Mouse (Mus musculus) embryo, embryonic 11.5 days (tissue): ENCODE data around the gene Abcb11.

Experiments
- DNase-seq: peaks from one replicate; pipeline ENCODE4 v3.0.0-alpha.2; 2012; ENCODE audit warnings: low read depth, low spot score

Gene Abcb11

GRCm38 (mm10) chr2:69264069-69264618 lies 78.3 kb downstream of the Abcb11 start:
- DNase-seq: no peak

- no peak for DNase-seq
Measured at GRCm38 (mm10) chr2:69248221-69248755, 94.1 kb downstream of the Abcb11 start.

- no peak for DNase-seq
Measured at GRCm38 (mm10) chr2:69247081-69247480, 95.3 kb downstream of the Abcb11 start.

GRCm38 (mm10) chr2:69244924-69245323 lies 97.5 kb downstream of the Abcb11 start:
- DNase-seq: no peak

- no peak for DNase-seq
Measured at GRCm38 (mm10) chr2:69239315-69239714, 103.1 kb downstream of the Abcb11 start.

GRCm38 (mm10) chr2:69234976-69235678 lies 107.3 kb downstream of the Abcb11 start:
- DNase-seq: no peak

GRCm38 (mm10) chr2:69232101-69232500 lies 110.3 kb downstream of the Abcb11 start:
- DNase-seq: no peak

GRCm38 (mm10) chr2:69230137-69230536 lies 112.3 kb downstream of the Abcb11 start:
- DNase-seq: no peak

- no peak for DNase-seq
Measured at GRCm38 (mm10) chr2:69228635-69229034, 113.8 kb downstream of the Abcb11 start.

- DNase-seq: no peak
Measured at GRCm38 (mm10) chr2:69226876-69227275, 115.5 kb downstream of the Abcb11 start.

- no peak for DNase-seq
Measured at GRCm38 (mm10) chr2:69224724-69225123, 117.7 kb downstream of the Abcb11 start.

GRCm38 (mm10) chr2:69222815-69223214 lies 119.6 kb downstream of the Abcb11 start:
- DNase-seq: no peak

GRCm38 (mm10) chr2:69221868-69222416 lies 120.5 kb downstream of the Abcb11 start:
- DNase-seq: no peak

- DNase-seq: no peak
Measured at GRCm38 (mm10) chr2:69215242-69215641, 127.2 kb downstream of the Abcb11 start.

- no peak for DNase-seq
Measured at GRCm38 (mm10) chr2:69212652-69213051, 129.8 kb downstream of the Abcb11 start.

GRCm38 (mm10) chr2:69210773-69211172 lies 131.6 kb downstream of the Abcb11 start, which contains the start of gene G6pc2:
Gene G6pc2 (plus strand): TSS chr2:69211073.
- no peak for DNase-seq

GRCm38 (mm10) chr2:69209684-69210083 lies 132.7 kb downstream of the Abcb11 start:
- DNase-seq: no peak

GRCm38 (mm10) chr2:69206523-69206922 lies 135.9 kb downstream of the Abcb11 start:
- no peak for DNase-seq

GRCm38 (mm10) chr2:69205791-69206351 lies 136.5 kb downstream of the Abcb11 start, which contains the start of gene Spc25:
Gene Spc25 (minus strand): TSS chr2:69206194.
- peak; percentile 90 for DNase-seq

GRCm38 (mm10) chr2:69205185-69205584 lies 137.2 kb downstream of the Abcb11 start:
- no peak for DNase-seq

- DNase-seq: no peak
Measured at GRCm38 (mm10) chr2:69193555-69193954, 148.9 kb downstream of the Abcb11 start.

GRCm38 (mm10) chr2:69191059-69191458 lies 151.4 kb downstream of the Abcb11 start:
- no peak for DNase-seq
